Mouse (Mus musculus) lung, postnatal 0 days (tissue): Measurements from ENCODE around the gene Gm45844. TPM values are rescaled to one million over a fixed set of nuclear protein-coding genes. Genes with fewer than 3 reads are reported as not detected.
A peak's percentile ranks its signal among the peaks of the same experiment; 100 is the strongest.

ENCODE experiments used
- ATAC-seq: fragments of 200-750 bp; cut with Nextera tagmentation; 2 replicates; pipeline ENCODE4 v1.8.0; 2017; ENCODE audit warnings: moderate library complexity
- DNase-seq: peaks from one replicate; pipeline ENCODE4 v3.0.0-alpha.2; 2016; ENCODE audit warnings: low spot score
- H3K27ac ChIP-seq: fragments of 300-500 bp; sonication (generic); 2 replicates; pipeline ENCODE4 v1.5.1; 2014; ENCODE audit warnings: antibody characterized with exemption, mild to moderate bottlenecking, low read length, mixed read lengths
- H3K27me3 ChIP-seq: fragments of 300-500 bp; sonication (generic); replicated peaks from 2 replicates; pipeline ENCODE4 v1.6.1; 2014; ENCODE audit warnings: low read length, mixed read lengths; ENCODE audit not compliant: insufficient read depth
- H3K36me3 ChIP-seq: fragments of 300-500 bp; sonication (generic); 2 replicates; pipeline ENCODE4 v1.6.1; 2014; ENCODE audit warnings: low read length, mixed read lengths; ENCODE audit not compliant: insufficient read depth
- H3K4me1 ChIP-seq: fragments of 300-500 bp; sonication (generic); 2 replicates; pipeline ENCODE4 v1.6.1; 2014; ENCODE audit warnings: antibody characterized with exemption, low read depth, low read length, mixed read lengths; ENCODE audit not compliant: insufficient read depth
- H3K4me2 ChIP-seq: fragments of 300-500 bp; sonication (generic); replicated peaks from 2 replicates; pipeline ENCODE4 v1.6.1; 2014; ENCODE audit warnings: low read depth, mild to moderate bottlenecking, low read length, moderate library complexity, mixed read lengths
- H3K4me3 ChIP-seq: fragments of 300-500 bp; sonication (generic); 2 replicates; pipeline ENCODE4 v1.5.1; 2014; ENCODE audit warnings: low read depth, low read length
- H3K9ac ChIP-seq: fragments of 300-500 bp; sonication (generic); replicated peaks from 2 replicates; pipeline ENCODE4 v1.6.1; 2014; ENCODE audit warnings: low read depth, mild to moderate bottlenecking
- H3K9me3 ChIP-seq: fragments of 300-500 bp; sonication (generic); 2 replicates; pipeline ENCODE4 v1.6.1; 2016; ENCODE audit warnings: low read length, mixed read lengths
- CTCF ChIP-seq: IDR thresholded peaks from 2 replicates; pipeline ENCODE4 v1.5.1; 2016; ENCODE audit warnings: antibody characterized with exemption, mild to moderate bottlenecking
- EP300 ChIP-seq: IDR thresholded peaks from 2 replicates; pipeline ENCODE4 v1.6.1; 2016; ENCODE audit warnings: antibody characterized with exemption, mild to moderate bottlenecking, control low read depth
- WGBS: fragments of 180-500 bp; shearing (Covaris S2); extraction: QIAGEN DNeasy Blood & Tissue Kit; methylation state at CpG from one replicate; pipeline ENCODE4 v1.1.7; 2014; 5-methylcytosine and 5-hydroxymethylcytosine counted together
- microRNA-seq: library from miRNA; unstranded; fragments of <30 nt; microRNA quantifications from one replicate; pipeline ENCODE4, GENCODE M21; 2016
- polyA plus RNA-seq: library from polyadenylated mRNA; unstranded; fragments of >200 nt; fragmentation: Nextera tagmentation; extraction: Ambion mirVana; gene quantifications from 2 replicates; pipeline ENCODE4 v1.2.1, GENCODE M21; 2015

Gene Gm45844
- polyA plus RNA-seq, 1 experiment from 2014 or later = 1.8 TPM

- H3K36me3 ChIP-seq = no peaks in the 10 kb centered on the region
- peak overlapping the region; percentile 50 for H3K4me2 ChIP-seq
- 0 out of 2 replicates have a peak, but pooled peaks cover 3% of the 10 kb centered on the region for H3K4me1 ChIP-seq
- no peak overlapping the region for H3K27ac ChIP-seq
- H3K27me3 ChIP-seq = no peaks in the 10 kb centered on the region
- H3K4me3 ChIP-seq = peak overlapping the region; percentile 49
- no peaks in the 10 kb centered on the region for H3K9me3 ChIP-seq
- 0 out of 2 replicates have a peak overlapping the region, but pooled peaks have one; percentile 6 for H3K9ac ChIP-seq
- 10% methylated on average over 18 of the region's 18 CpGs for WGBS
- peak; percentile 83 for TF ChIP-seq CTCF
- no peak for TF ChIP-seq EP300
- DNase-seq = peak; percentile 76
- peak; percentile 98 for ATAC-seq
Measured at GRCm38 (mm10) chr7:7188191-7188942, 89.7 kb downstream of the Gm45844 start.

GRCm38 (mm10) chr7:7187417-7188190, 90.5 kb downstream of the Gm45844 start:
- H3K4me3 ChIP-seq = peak overlapping the region; percentile 49; the same call in 1 of the 2 replicates
- no peak for TF ChIP-seq EP300
- TF ChIP-seq CTCF = no peak
- H3K4me1 ChIP-seq = 0 out of 2 replicates have a peak, but pooled peaks cover 3% of the 10 kb centered on the region
- DNase-seq (no peak), ATAC-seq (peak; percentile 17)
- no peaks in the 10 kb centered on the region for H3K27me3 ChIP-seq
- 10% methylated on average over 13 of the region's 13 CpGs for WGBS
- H3K4me2 ChIP-seq = peak overlapping the region; percentile 50
- no peak overlapping the region for H3K27ac ChIP-seq
- H3K36me3 ChIP-seq = 0 out of 2 replicates have a peak, but pooled peaks cover 2% of the 10 kb centered on the region
- no peaks in the 10 kb centered on the region for H3K9me3 ChIP-seq
- H3K9ac ChIP-seq = 0 out of 2 replicates have a peak overlapping the region, but pooled peaks have one; percentile 6

- TF ChIP-seq CTCF (no peak), EP300 (no peak)
- DNase-seq (no peak), ATAC-seq (no peak)
- Histone ChIP-seq H3K36me3 (0 out of 2 replicates have a peak, but pooled peaks cover 3% of the 10 kb centered on the region), H3K27me3 (no peaks in the 10 kb centered on the region), H3K9ac (no peak overlapping the region), H3K4me3 (no peak overlapping the region), H3K4me2 (no peak overlapping the region), H3K27ac (no peak overlapping the region), H3K4me1 (0 out of 2 replicates have a peak, but pooled peaks cover 3% of the 10 kb centered on the region), H3K9me3 (no peaks in the 10 kb centered on the region)
- 96% methylated on average over 1 of the region's 1 CpGs for WGBS
Measured at GRCm38 (mm10) chr7:7185897-7186296, 92.2 kb downstream of the Gm45844 start.

- Histone ChIP-seq H3K36me3 (peaks cover 4% of the 10 kb centered on the region; the same call in 1 of the 2 replicates), H3K4me2 (peak within 1 kb of the TSS; percentile 86), H3K27me3 (no peaks in the 10 kb centered on the region), H3K9me3 (no peaks in the 10 kb centered on the region), H3K27ac (peak within 1 kb of the TSS; percentile 48), H3K4me3 (peak within 1 kb of the TSS; percentile 63), H3K9ac (peak within 1 kb of the TSS; percentile 30), H3K4me1 (no peaks in the 10 kb centered on the region)
- ATAC-seq = peak; percentile 98
- peak; percentile 84 for DNase-seq
- WGBS = 1% methylated on average over 26 of the region's 26 CpGs
- TF ChIP-seq CTCF = peak; percentile 29
- TF ChIP-seq EP300 = peak; percentile 38; the same call in 1 of the 2 replicates
Measured at GRCm38 (mm10) chr7:7171227-7172147, 106.6 kb downstream of the Gm45844 start, which contains the start of gene Zfp418. Gene Zfp418 (plus strand): TSS chr7:7171330.

Small RNA genes lying within 50 kb of the gene (microRNA-seq; reads per million reads assigned to microRNA genes)
- gene Mir5620 = 0.98 reads per million

Other genes with a start within 250 kb of the Gm45844 start
- 10.4 and 11.9 TPM in 2 replicates for gene Zfp954, start 156.8 kb downstream of the Gm45844 start, polyA plus RNA-seq
- gene Zfp773, start 141.5 kb downstream of the Gm45844 start, polyA plus RNA-seq = 0.54 and 0.89 TPM in 2 replicates
- 1.3 and 1.4 TPM in 2 replicates for gene Zfp418, start 107.0 kb downstream of the Gm45844 start, polyA plus RNA-seq
- gene Zfp772, start 68.3 kb downstream of the Gm45844 start, polyA plus RNA-seq = 3.6 and 4.0 TPM in 2 replicates
- 0.32 and 0.44 TPM in 2 replicates for gene Vmn2r29, start 31.0 kb downstream of the Gm45844 start, polyA plus RNA-seq
- gene Clcn4, start 22.6 kb upstream of the Gm45844 start, polyA plus RNA-seq = 48.5 and 50.6 TPM in 2 replicates
- not detected in 2 replicates for gene Vmn2r30, start 59.3 kb upstream of the Gm45844 start, polyA plus RNA-seq
- gene Gm45783, start 96.3 kb upstream of the Gm45844 start, polyA plus RNA-seq = not detected in 2 replicates
- not detected in 2 replicates for gene Vmn2r31, start 121.4 kb upstream of the Gm45844 start, polyA plus RNA-seq
- gene Vmn2r32, start 201.7 kb upstream of the Gm45844 start, polyA plus RNA-seq = not detected in 2 replicates